ENCODE assay signal across 17 mouse cellular contexts in genomic region chr6:119082662-119083061, GRCm38 (mm10).
DNase-seq lines count a peak whose midpoint lies in the region; ATAC-seq and TF ChIP-seq lines count a peak whose summit lies in the region.
"Had no signal": no experiment of that assay in that cellular context is flagged by ENCODE, and none has a peak within 500 bp of the region (broad histone marks: within the 10 kb centered on the region; RNA-seq: fewer than 3 reads in every experiment).

No protein-coding gene starts in this region.

- peak overlapping the region; percentile 66; the same call in 1 of the 2 replicates for H3K27ac ChIP-seq in heart, embryonic 15.5 days
- H3K27ac ChIP-seq in forebrain, postnatal 0 days (ENCODE audit: low read depth, low read length) = no peak overlapping the region
- H3K27ac ChIP-seq: embryonic facial prominence, embryonic 15.5 days; forebrain, embryonic 13.5 days; hindbrain, embryonic 15.5 days; liver, embryonic 13.5 days; midbrain, embryonic 12.5 days had no signal

- H3K9me3 ChIP-seq in heart, embryonic 15.5 days (replicated peaks) = no peaks in the 10 kb centered on the region
- H3K9me3 ChIP-seq in forebrain, postnatal 0 days (ENCODE audit: low read length) = no peaks in the 10 kb centered on the region
- H3K9me3 ChIP-seq: embryonic facial prominence, embryonic 15.5 days; forebrain, embryonic 13.5 days; hindbrain, embryonic 15.5 days; liver, embryonic 13.5 days; midbrain, embryonic 12.5 days had no signal

- WGBS in heart, embryonic 15.5 days = 60% methylated on average over 8 of the region's 8 CpGs
- WGBS in forebrain, postnatal 0 days = 71% methylated on average over 8 of the region's 8 CpGs

- peak; percentile 59 to 63 for DNase-seq in cerebellum, postnatal 10 days
- DNase-seq in cerebellum, adult 11-12 months = no peak
- peak; percentile 15 for DNase-seq in ovary, postnatal 36 days (ENCODE audit: low spot score)
- no peak for DNase-seq in ovary, postnatal 10 days (ENCODE audit: low spot score)
- no peak for DNase-seq in forebrain, postnatal 0 days
- DNase-seq in spleen, postnatal 14 days (ENCODE audit: low spot score in 2 of 2) = no peak
- DNase-seq in testis, postnatal 10 days (ENCODE audit: low spot score) = no peak
- DNase-seq: cerebellum, adult 2 months; gastrocnemius, postnatal 10 days; liver, embryonic 13.5 days; lung, postnatal 4 days; thymus, postnatal 36 days had no signal

- no peaks in the 10 kb centered on the region for H3K36me3 ChIP-seq in heart, embryonic 15.5 days
- no peaks in the 10 kb centered on the region for H3K36me3 ChIP-seq in forebrain, postnatal 0 days (ENCODE audit: insufficient read depth)
- H3K36me3 ChIP-seq: embryonic facial prominence, embryonic 15.5 days; hindbrain, embryonic 15.5 days; liver, embryonic 13.5 days; midbrain, embryonic 12.5 days had no signal

- ATAC-seq in heart, embryonic 15.5 days (replicated peaks; ENCODE audit: insufficient number of reproducible peaks, insufficient read depth, low FRiP score, low read depth) = no peak
- ATAC-seq in forebrain, postnatal 0 days = no peak
- ATAC-seq: forebrain, embryonic 13.5 days had no signal

- H3K4me2 ChIP-seq in heart, embryonic 15.5 days = no peak overlapping the region
- no peak overlapping the region for H3K4me2 ChIP-seq in forebrain, postnatal 0 days (ENCODE audit: low read depth)
- H3K4me2 ChIP-seq: embryonic facial prominence, embryonic 15.5 days; forebrain, embryonic 13.5 days; hindbrain, embryonic 15.5 days; liver, embryonic 13.5 days; midbrain, embryonic 12.5 days had no signal

- no peak overlapping the region for H3K9ac ChIP-seq in heart, embryonic 15.5 days
- no peak overlapping the region for H3K9ac ChIP-seq in forebrain, postnatal 0 days
- H3K9ac ChIP-seq: embryonic facial prominence, embryonic 15.5 days; forebrain, embryonic 13.5 days; hindbrain, embryonic 15.5 days; liver, embryonic 13.5 days; midbrain, embryonic 12.5 days had no signal

- TF ChIP-seq CTCF in forebrain, postnatal 0 days (IDR thresholded peaks at IDR 0.05; ENCODE audit: low read depth) = no peak

- H3K4me1 ChIP-seq in heart, embryonic 15.5 days (replicated peaks) = peaks cover 74% of the 10 kb centered on the region
- H3K4me1 ChIP-seq in forebrain, postnatal 0 days (ENCODE audit: insufficient read depth) = 0 out of 2 replicates have a peak, but pooled peaks cover 2% of the 10 kb centered on the region
- H3K4me1 ChIP-seq: liver, embryonic 13.5 days had no signal

- no peak overlapping the region for H3K4me3 ChIP-seq in heart, embryonic 15.5 days
- no peak overlapping the region for H3K4me3 ChIP-seq in forebrain, postnatal 0 days (ENCODE audit: low read depth, low read length)
- H3K4me3 ChIP-seq: embryonic facial prominence, embryonic 15.5 days; forebrain, embryonic 13.5 days; hindbrain, embryonic 15.5 days; liver, embryonic 13.5 days; midbrain, embryonic 12.5 days had no signal

- no peaks in the 10 kb centered on the region for H3K27me3 ChIP-seq in heart, embryonic 15.5 days
- no peaks in the 10 kb centered on the region for H3K27me3 ChIP-seq in forebrain, postnatal 0 days (ENCODE audit: insufficient read depth, low read length)
- H3K27me3 ChIP-seq: embryonic facial prominence, embryonic 15.5 days; forebrain, embryonic 13.5 days; hindbrain, embryonic 15.5 days; liver, embryonic 13.5 days; midbrain, embryonic 12.5 days had no signal

Comparison
In these comparisons a context has a peak if more than half of its experiments do, and no peak if none do; other contexts are left out.
1. DNase-seq: peak in cerebellum, postnatal 10 days (2 of 2) and ovary, postnatal 36 days (single experiment); none in cerebellum, adult 11-12 months (single experiment), ovary, postnatal 10 days (single experiment), forebrain, postnatal 0 days (single experiment), spleen, postnatal 14 days (0 of 2) and testis, postnatal 10 days (single experiment).